Comparison of ENCODE assay signal across 15 mouse cellular contexts in genomic region chr4:154886876-154887592, GRCm38 (mm10). TPM values are rescaled to one million over a fixed set of nuclear protein-coding genes. Genes with fewer than 3 reads are reported as not detected.
DNase-seq lines count a peak whose midpoint lies in the region; ATAC-seq and TF ChIP-seq lines count a peak whose summit lies in the region.
"Had no signal": no experiment of that assay in that cellular context is flagged by ENCODE, and none has a peak within 500 bp of the region (broad histone marks: within the 10 kb centered on the region; RNA-seq: fewer than 3 reads in every experiment).

No protein-coding gene starts in this region.

- no peak for DNase-seq in kidney, adult 2 months
- peak; percentile 86 to 89 for DNase-seq in cerebellum, postnatal 10 days
- DNase-seq in lung, postnatal 25 days (ENCODE audit: low spot score): no peak
- DNase-seq in left cerebral cortex, postnatal 36 days (ENCODE audit: low spot score in 2 of 2): no peak
- no peak for DNase-seq in layer of hippocampus, adult 2 months (ENCODE audit: low spot score in 2 of 2)
- DNase-seq: gastrocnemius, postnatal 10 days; heart, postnatal 36 days; right cerebral cortex, postnatal 4 days; thymus, adult 2 months had no signal

- H3K9me3 ChIP-seq in kidney, embryonic 14.5 days (ENCODE audit: control insufficient read depth, low read length): no peaks in the 10 kb centered on the region
- H3K9me3 ChIP-seq in hindbrain, embryonic 16.5 days (ENCODE audit: control insufficient read depth, low read length): no peaks in the 10 kb centered on the region
- H3K9me3 ChIP-seq: neural tube, embryonic 13.5 days had no signal

- 62% methylated on average over 12 of the region's 13 CpGs for WGBS in kidney, embryonic 14.5 days
- WGBS in kidney, adult 2 months: 59% methylated on average over 13 of the region's 13 CpGs
- WGBS in hindbrain, embryonic 16.5 days: 67% methylated on average over 13 of the region's 13 CpGs

- no peak overlapping the region for H3K27ac ChIP-seq in kidney, embryonic 14.5 days (ENCODE audit: low read depth, low read length)
- no peak overlapping the region for H3K27ac ChIP-seq in kidney, adult 2 months (ENCODE audit: insufficient read depth, low read depth, low read length)
- H3K27ac ChIP-seq in hindbrain, embryonic 16.5 days (ENCODE audit: low read depth, low read length): peak overlapping the region; percentile 62
- no peak overlapping the region for H3K27ac ChIP-seq in layer of hippocampus, adult 2 months
- H3K27ac ChIP-seq: neural tube, embryonic 13.5 days had no signal

- intact Hi-C loops in left cerebral cortex, postnatal 36 days (cut with DNase I): no loop called here

- no peak overlapping the region for H3K4me3 ChIP-seq in kidney, embryonic 14.5 days (ENCODE audit: low read length)
- H3K4me3 ChIP-seq in kidney, adult 2 months (ENCODE audit: insufficient read depth, low read depth, low read length): no peak overlapping the region
- no peak overlapping the region for H3K4me3 ChIP-seq in hindbrain, embryonic 16.5 days (ENCODE audit: low read length)
- H3K4me3 ChIP-seq in layer of hippocampus, adult 2 months: no peak overlapping the region
- H3K4me3 ChIP-seq: neural tube, embryonic 13.5 days had no signal

- peak; percentile 38 for ATAC-seq in kidney, embryonic 14.5 days (ENCODE audit: low FRiP score, low TSS enrichment)
- peak; percentile 71; the same call in 1 of the 2 replicates for ATAC-seq in cerebellum, adult (ENCODE audit: insufficient number of reproducible peaks, low FRiP score, low TSS enrichment)
- ATAC-seq in hindbrain, embryonic 16.5 days: peak; percentile 66

- H3K9ac ChIP-seq in kidney, embryonic 14.5 days (ENCODE audit: low read depth, low read length): no peak overlapping the region
- H3K9ac ChIP-seq in hindbrain, embryonic 16.5 days (ENCODE audit: low read depth, low read length): no peak overlapping the region
- H3K9ac ChIP-seq: neural tube, embryonic 13.5 days had no signal

- no peaks in the 10 kb centered on the region for H3K36me3 ChIP-seq in kidney, embryonic 14.5 days (ENCODE audit: control insufficient read depth, insufficient read depth, low read length)
- H3K36me3 ChIP-seq in kidney, adult 2 months (ENCODE audit: control insufficient read depth, insufficient read depth, low read length): no peaks in the 10 kb centered on the region
- H3K36me3 ChIP-seq in hindbrain, embryonic 16.5 days (ENCODE audit: control insufficient read depth, insufficient read depth, low read length): no peaks in the 10 kb centered on the region
- H3K36me3 ChIP-seq: neural tube, embryonic 13.5 days had no signal

- H3K4me2 ChIP-seq in kidney, embryonic 14.5 days (replicated peaks; ENCODE audit: low read depth, low read length): no peak overlapping the region
- no peak overlapping the region for H3K4me2 ChIP-seq in hindbrain, embryonic 16.5 days (ENCODE audit: low read length)
- H3K4me2 ChIP-seq: liver, embryonic 11.5 days; neural tube, embryonic 13.5 days had no signal

- TF ChIP-seq POLR2A in kidney, adult 2 months (IDR thresholded peaks at IDR 0.05; ENCODE audit: low read depth, low read length): no peak

- no peak for TF ChIP-seq CTCF in kidney, adult 2 months (conservative IDR thresholded peaks at IDR 0.05; ENCODE audit: insufficient read depth, insufficient read length, low read depth, low read length)
- TF ChIP-seq CTCF in layer of hippocampus, adult 2 months (conservative IDR thresholded peaks at IDR 0.05): no peak

- H3K27me3 ChIP-seq in kidney, embryonic 14.5 days (ENCODE audit: control insufficient read depth, insufficient read depth, low read length): no peaks in the 10 kb centered on the region
- no peaks in the 10 kb centered on the region for H3K27me3 ChIP-seq in kidney, adult 2 months (replicated peaks; ENCODE audit: control insufficient read depth, insufficient read depth, low read length)
- H3K27me3 ChIP-seq in hindbrain, embryonic 16.5 days (replicated peaks; ENCODE audit: control insufficient read depth, insufficient read depth, low read length): no peaks in the 10 kb centered on the region
- H3K27me3 ChIP-seq: neural tube, embryonic 13.5 days had no signal

- 0 out of 2 replicates have a peak, but pooled peaks cover 2% of the 10 kb centered on the region for H3K4me1 ChIP-seq in kidney, embryonic 14.5 days (ENCODE audit: control insufficient read depth, insufficient read depth, low read length)
- no peaks in the 10 kb centered on the region for H3K4me1 ChIP-seq in kidney, adult 2 months (ENCODE audit: control insufficient read depth, insufficient read depth, low read length)
- H3K4me1 ChIP-seq in hindbrain, embryonic 16.5 days (ENCODE audit: control insufficient read depth, insufficient read depth, low read depth, low read length): no peaks in the 10 kb centered on the region
- H3K4me1 ChIP-seq: neural tube, embryonic 13.5 days had no signal

RNA-seq across cellular contexts. Expression of gene Fam213b, which starts 11.9 kb away (rescaled TPM):
- 37.6 and 39.1 TPM in 2 replicates for polyA plus RNA-seq in kidney, embryonic 14.5 days (2014; fragmentation: Nextera tagmentation; extraction: Ambion mirVana)
- 74.0 and 92.4 TPM in 2 replicates for polyA plus RNA-seq in kidney, adult 2 months (2012; rRNA removed)
- polyA plus RNA-seq in hindbrain, embryonic 16.5 days (2015; fragmentation: Nextera tagmentation; extraction: Ambion mirVana): 67.8 and 80.1 TPM in 2 replicates
- total RNA-seq in left cerebral cortex, postnatal 36 days (2021): 10 to 100 TPM; 51.1 to 68.5 TPM
- 10 to 100 TPM; 48.1 to 48.9 TPM for total RNA-seq in layer of hippocampus, adult 2 months (2021)

RNA-seq across cellular contexts. Expression of gene Mmel1, which starts 17.6 kb away (rescaled TPM):
- not detected in 2 replicates for polyA plus RNA-seq in kidney, embryonic 14.5 days (2014; fragmentation: Nextera tagmentation; extraction: Ambion mirVana)
- polyA plus RNA-seq in kidney, adult 2 months (2012; rRNA removed): 0.03 and 0.19 TPM in 2 replicates
- 0.70 and 0.93 TPM in 2 replicates for polyA plus RNA-seq in hindbrain, embryonic 16.5 days (2015; fragmentation: Nextera tagmentation; extraction: Ambion mirVana)
- total RNA-seq in left cerebral cortex, postnatal 36 days (2021): under 1 TPM; 0.49 to 1.00 TPM
- total RNA-seq in layer of hippocampus, adult 2 months (2021): under 1 TPM; 0.29 to 0.44 TPM

RNA-seq across cellular contexts. Expression of gene Tnfrsf14, which starts 41.3 kb away (rescaled TPM):
- 0.42 and 0.47 TPM in 2 replicates for polyA plus RNA-seq in kidney, embryonic 14.5 days (2014; fragmentation: Nextera tagmentation; extraction: Ambion mirVana)
- 12.1 and 19.4 TPM in 2 replicates for polyA plus RNA-seq in kidney, adult 2 months (2012; rRNA removed)
- 0.23 and 0.27 TPM in 2 replicates for polyA plus RNA-seq in hindbrain, embryonic 16.5 days (2015; fragmentation: Nextera tagmentation; extraction: Ambion mirVana)
- 1 to 10 TPM; 1.5 to 2.1 TPM for total RNA-seq in left cerebral cortex, postnatal 36 days (2021)
- 1 to 10 TPM in 1 of 2 experiments, under 1 TPM in 1; 0.84 to 1.3 TPM for total RNA-seq in layer of hippocampus, adult 2 months (2021)

RNA-seq across cellular contexts. Expression of gene Ttc34, which starts 49.8 kb away (rescaled TPM):
- 0.24 and 0.31 TPM in 2 replicates for polyA plus RNA-seq in kidney, embryonic 14.5 days (2014; fragmentation: Nextera tagmentation; extraction: Ambion mirVana)
- polyA plus RNA-seq in kidney, adult 2 months (2012; rRNA removed): 0.05 TPM in 1 of 2 replicates, not detected in the other
- 2.0 and 2.3 TPM in 2 replicates for polyA plus RNA-seq in hindbrain, embryonic 16.5 days (2015; fragmentation: Nextera tagmentation; extraction: Ambion mirVana)
- 1 to 10 TPM; 3.1 to 3.6 TPM for total RNA-seq in left cerebral cortex, postnatal 36 days (2021)
- total RNA-seq in layer of hippocampus, adult 2 months (2021): 1 to 10 TPM; 4.0 to 4.1 TPM
- total RNA-seq: CH12.LX; gastrocnemius, postnatal 10 days had no signal

Comparison
In these comparisons a context has a peak if more than half of its experiments do, and no peak if none do; other contexts are left out.
1. DNase-seq: peak in cerebellum, postnatal 10 days (2 of 2); none in kidney, adult 2 months (single experiment), lung, postnatal 25 days (single experiment), left cerebral cortex, postnatal 36 days (0 of 2) and layer of hippocampus, adult 2 months (0 of 2).
2. Peak in every context shown above with its lines, with median percentiles within 50 percentile points of each other: ATAC-seq.